In genomic region chr11:94242760-94243421, GRCm38 (mm10) we compare ENCODE assay signal across 8 mouse cellular contexts. TPM values are rescaled to one million over a fixed set of nuclear protein-coding genes. Genes with fewer than 3 reads are reported as not detected.
DNase-seq lines count a peak whose midpoint lies in the region; ATAC-seq and TF ChIP-seq lines count a peak whose summit lies in the region.

No protein-coding gene starts in this region.

- no peaks in the 10 kb centered on the region for H3K9me3 ChIP-seq in heart, embryonic 13.5 days
- no peaks in the 10 kb centered on the region for H3K9me3 ChIP-seq in limb, embryonic 11.5 days (ENCODE audit: control insufficient read depth, low read length)
- no peaks in the 10 kb centered on the region for H3K9me3 ChIP-seq in midbrain, embryonic 15.5 days

- peak overlapping the region; percentile 72 for H3K4me3 ChIP-seq in gastrocnemius, adult 2 months
- peak overlapping the region; percentile 49 for H3K4me3 ChIP-seq in heart, embryonic 13.5 days
- 0 out of 2 replicates have a peak overlapping the region, but pooled peaks have one; percentile 16 for H3K4me3 ChIP-seq in limb, embryonic 11.5 days (ENCODE audit: low read depth, low read length)
- H3K4me3 ChIP-seq in midbrain, embryonic 15.5 days, result peak overlapping the region; percentile 15; the same call in 1 of the 2 replicates

- H3K4me2 ChIP-seq in heart, embryonic 13.5 days, result peak overlapping the region; percentile 79
- peak overlapping the region; percentile 43 for H3K4me2 ChIP-seq in limb, embryonic 11.5 days (ENCODE audit: low read depth, severe bottlenecking)
- H3K4me2 ChIP-seq in midbrain, embryonic 15.5 days, result peak overlapping the region; percentile 29

- intact Hi-C loops in gastrocnemius, adult 2 months (cut with DNase I), result no loop called here
- intact Hi-C loops in gastrocnemius, postnatal 36 days (cut with DNase I), result no loop called here
- intact Hi-C loops in left cerebral cortex, postnatal 14 days (cut with DNase I), result no loop called here

- peak; percentile 35 for TF ChIP-seq CTCF in gastrocnemius, adult 2 months (IDR thresholded peaks at IDR 0.05)

- 2% methylated on average over 29 of the region's 29 CpGs for whole genome bisulfite sequencing in heart, embryonic 13.5 days
- WGBS in limb, embryonic 11.5 days, result 2% methylated on average over 29 of the region's 29 CpGs
- 5% methylated on average over 29 of the region's 29 CpGs for WGBS in midbrain, embryonic 15.5 days

- H3K9ac ChIP-seq in heart, embryonic 13.5 days, result peak overlapping the region; percentile 81
- peak overlapping the region; percentile 47 for H3K9ac ChIP-seq in limb, embryonic 11.5 days (ENCODE audit: low read length)
- H3K9ac ChIP-seq in midbrain, embryonic 15.5 days, result peak overlapping the region; percentile 4; the same call in 1 of the 2 replicates

- no peaks in the 10 kb centered on the region for H3K36me3 ChIP-seq in heart, embryonic 13.5 days
- H3K36me3 ChIP-seq in limb, embryonic 11.5 days (ENCODE audit: control insufficient read depth, insufficient read depth, low read length), result no peaks in the 10 kb centered on the region; the same call in 1 of the 2 replicates
- H3K36me3 ChIP-seq in midbrain, embryonic 15.5 days (replicated peaks), result no peaks in the 10 kb centered on the region

- H3K27ac ChIP-seq in gastrocnemius, adult 2 months, result peak overlapping the region; percentile 84
- H3K27ac ChIP-seq in heart, embryonic 13.5 days (replicated peaks), result peak overlapping the region; percentile 55
- peak overlapping the region; percentile 86 for H3K27ac ChIP-seq in limb, embryonic 11.5 days (replicated peaks; ENCODE audit: low read depth, low read length)
- peak overlapping the region; percentile 2; the same call in 1 of the 2 replicates for H3K27ac ChIP-seq in midbrain, embryonic 15.5 days

- DNase-seq in gastrocnemius, adult 2 months, result peak; percentile 67
- no peak for DNase-seq in gastrocnemius, postnatal 36 days
- DNase-seq in limb, embryonic 11.5 days (ENCODE audit: low spot score), result peak; percentile 76
- no peak for DNase-seq in left cerebral cortex, adult 18-20 months (ENCODE audit: low spot score in 2 of 2)
- no peak for DNase-seq in left cerebral cortex, postnatal 14 days (ENCODE audit: low spot score in 2 of 2)

- H3K4me1 ChIP-seq in heart, embryonic 13.5 days, result peaks cover 39% of the 10 kb centered on the region
- H3K4me1 ChIP-seq in limb, embryonic 11.5 days (ENCODE audit: control insufficient read depth, insufficient read depth, low read length), result peaks cover 65% of the 10 kb centered on the region
- H3K4me1 ChIP-seq in midbrain, embryonic 15.5 days, result peaks cover 30% of the 10 kb centered on the region

- peaks cover 14% of the 10 kb centered on the region for H3K27me3 ChIP-seq in heart, embryonic 13.5 days (replicated peaks)
- H3K27me3 ChIP-seq in limb, embryonic 11.5 days (ENCODE audit: control insufficient read depth, insufficient read depth, low read length), result no peaks in the 10 kb centered on the region
- H3K27me3 ChIP-seq in midbrain, embryonic 15.5 days (replicated peaks), result no peaks in the 10 kb centered on the region

- peak; percentile 59 for ATAC-seq in common myeloid progenitor, adult 5-6 weeks (replicated peaks; ENCODE audit: low read depth, poor library complexity, severe bottlenecking)
- ATAC-seq in heart, embryonic 13.5 days (ENCODE audit: extremely low read depth, insufficient number of reproducible peaks, low FRiP score, low TSS enrichment), result no peak
- peak; percentile 53 for ATAC-seq in limb, embryonic 11.5 days (ENCODE audit: insufficient number of reproducible peaks, low FRiP score, low TSS enrichment, low read depth)
- ATAC-seq in midbrain, embryonic 15.5 days (replicated peaks), result 0 out of 2 replicates have a peak, but pooled peaks have one; percentile 29

RNA-seq across cellular contexts. Expression of gene Wfikkn2, which starts 2.9 kb away (rescaled TPM):
- 1 to 10 TPM; 6.9 to 8.3 TPM for total RNA-seq in gastrocnemius, adult 2 months (2021)
- 1 to 10 TPM; 6.4 to 6.6 TPM for total RNA-seq in gastrocnemius, postnatal 36 days (2021)
- total RNA-seq in common myeloid progenitor, adult 5-6 weeks (2017), result 0.41 and 0.58 TPM in 2 replicates
- 2.0 and 2.2 TPM in 2 replicates for polyA plus RNA-seq in heart, embryonic 13.5 days (2015; fragmentation: Nextera tagmentation; extraction: Ambion mirVana)
- polyA plus RNA-seq in limb, embryonic 11.5 days (2014; fragmentation: Nextera tagmentation; extraction: Ambion mirVana), result 5.3 and 8.0 TPM in 2 replicates
- polyA plus RNA-seq in midbrain, embryonic 15.5 days (2015; fragmentation: Nextera tagmentation; extraction: Ambion mirVana), result 5.5 and 5.6 TPM in 2 replicates
- 1 to 10 TPM; 1.8 to 2.2 TPM for total RNA-seq in left cerebral cortex, adult 18-20 months (2021)
- total RNA-seq in left cerebral cortex, postnatal 14 days (2021), result 1 to 10 TPM; 1.4 to 1.8 TPM

RNA-seq across cellular contexts. Expression of gene Tob1, which starts 31.6 kb away (rescaled TPM):
- 100 to 1,000 TPM; 177 to 277 TPM for total RNA-seq in gastrocnemius, adult 2 months (2021)
- total RNA-seq in gastrocnemius, postnatal 36 days (2021), result 100 to 1,000 TPM; 205 to 210 TPM
- 8.6 and 10.3 TPM in 2 replicates for total RNA-seq in common myeloid progenitor, adult 5-6 weeks (2017)
- 26.1 and 29.9 TPM in 2 replicates for polyA plus RNA-seq in heart, embryonic 13.5 days (2015; fragmentation: Nextera tagmentation; extraction: Ambion mirVana)
- polyA plus RNA-seq in limb, embryonic 11.5 days (2014; fragmentation: Nextera tagmentation; extraction: Ambion mirVana), result 28.9 and 31.8 TPM in 2 replicates
- polyA plus RNA-seq in midbrain, embryonic 15.5 days (2015; fragmentation: Nextera tagmentation; extraction: Ambion mirVana), result 27.3 and 31.2 TPM in 2 replicates
- total RNA-seq in left cerebral cortex, adult 18-20 months (2021), result 10 to 100 TPM; 40.6 to 42.1 TPM
- total RNA-seq in left cerebral cortex, postnatal 14 days (2021), result 10 to 100 TPM; 33.7 to 37.3 TPM

RNA-seq across cellular contexts. Expression of gene Gm21885, which starts 38.8 kb away (rescaled TPM):
- total RNA-seq in gastrocnemius, adult 2 months (2021), result not detected
- not detected for total RNA-seq in gastrocnemius, postnatal 36 days (2021)
- total RNA-seq in common myeloid progenitor, adult 5-6 weeks (2017), result not detected in 2 replicates
- polyA plus RNA-seq in heart, embryonic 13.5 days (2015; fragmentation: Nextera tagmentation; extraction: Ambion mirVana), result 0.20 TPM in 1 of 2 replicates, not detected in the other
- polyA plus RNA-seq in limb, embryonic 11.5 days (2014; fragmentation: Nextera tagmentation; extraction: Ambion mirVana), result 0.51 and 0.52 TPM in 2 replicates
- 0.45 and 0.89 TPM in 2 replicates for polyA plus RNA-seq in midbrain, embryonic 15.5 days (2015; fragmentation: Nextera tagmentation; extraction: Ambion mirVana)
- not detected for total RNA-seq in left cerebral cortex, adult 18-20 months (2021)
- total RNA-seq in left cerebral cortex, postnatal 14 days (2021), result not detected

Comparison
In these comparisons a context has a peak if more than half of its experiments do, and no peak if none do; other contexts are left out.
1. DNase-seq: peak in gastrocnemius, adult 2 months (single experiment) and limb, embryonic 11.5 days (single experiment); none in gastrocnemius, postnatal 36 days (0 of 2), left cerebral cortex, adult 18-20 months (0 of 2) and left cerebral cortex, postnatal 14 days (0 of 2).
2. H3K27ac ChIP-seq: peak in every context shown above with its lines; median percentile 86 in limb, embryonic 11.5 days; 84 in gastrocnemius, adult 2 months; 55 in heart, embryonic 13.5 days; 2 in midbrain, embryonic 15.5 days.
3. H3K4me3 ChIP-seq: peak in every context shown above with its lines; median percentile 72 in gastrocnemius, adult 2 months; 49 in heart, embryonic 13.5 days; 16 in limb, embryonic 11.5 days; 15 in midbrain, embryonic 15.5 days.
4. H3K4me2 ChIP-seq: peak in every context shown above with its lines; median percentile 79 in heart, embryonic 13.5 days; 43 in limb, embryonic 11.5 days; 29 in midbrain, embryonic 15.5 days.
5. H3K9ac ChIP-seq: peak in every context shown above with its lines; median percentile 81 in heart, embryonic 13.5 days; 47 in limb, embryonic 11.5 days; 4 in midbrain, embryonic 15.5 days.
6. RNA of gene Tob1, which starts 31.6 kb away (total RNA-seq): 177 to 277 TPM in gastrocnemius, adult 2 months and 205 to 210 TPM in gastrocnemius, postnatal 36 days; 40.6 to 42.1 TPM in left cerebral cortex, adult 18-20 months, 33.7 to 37.3 TPM in left cerebral cortex, postnatal 14 days and 8.6 to 10.3 TPM in common myeloid progenitor, adult 5-6 weeks; every median in the first group is over 4 times any median in the second.